Mouse (Mus musculus) neural tube, embryonic 10.5 days (tissue): Measurements from ENCODE around the gene Pard6a.

ENCODE experiments used
- DNase-seq: peaks from one replicate; pipeline ENCODE4 v3.0.0-alpha.2; 2017; ENCODE audit warnings: low spot score; ENCODE audit errors: extremely low spot score

The Pard6a gene

GRCm38 (mm10) chr8:105700966-105701824 is at the start of gene Pard6a, which contains the start of gene Acd:
Gene Pard6a (plus strand): TSS chr8:105701148.
Gene Acd (minus strand): TSS chr8:105701102.
- peak; percentile 98 for DNase-seq

GRCm38 (mm10) chr8:105657641-105658040 is 43.3 kb upstream of the Pard6a start:
- no peak for DNase-seq

GRCm38 (mm10) chr8:105661167-105661566 is 39.8 kb upstream of the Pard6a start:
- no peak for DNase-seq

GRCm38 (mm10) chr8:105677891-105678290 is 23.1 kb upstream of the Pard6a start:
- DNase-seq: no peak

GRCm38 (mm10) chr8:105685325-105685724 is 15.6 kb upstream of the Pard6a start:
- DNase-seq: no peak

- peak; percentile 54 for DNase-seq
Measured at GRCm38 (mm10) chr8:105685796-105686308, 15.1 kb upstream of the Pard6a start, which contains the start of gene Carmil2. Gene Carmil2 (plus strand): TSS chr8:105686274.

- no peak for DNase-seq
Measured at GRCm38 (mm10) chr8:105686551-105686950, 14.4 kb upstream of the Pard6a start.

GRCm38 (mm10) chr8:105687512-105687911 is 13.4 kb upstream of the Pard6a start:
- no peak for DNase-seq

GRCm38 (mm10) chr8:105688242-105688752 is 12.7 kb upstream of the Pard6a start:
- no peak for DNase-seq

- DNase-seq: no peak
Measured at GRCm38 (mm10) chr8:105689256-105689982, 11.5 kb upstream of the Pard6a start.

- DNase-seq: no peak
Measured at GRCm38 (mm10) chr8:105689983-105690360, 11.0 kb upstream of the Pard6a start.

- DNase-seq: no peak
Measured at GRCm38 (mm10) chr8:105690978-105691377, 10.0 kb upstream of the Pard6a start.

- no peak for DNase-seq
Measured at GRCm38 (mm10) chr8:105692449-105693182, 8.3 kb upstream of the Pard6a start.

- peak; percentile 78 for DNase-seq
Measured at GRCm38 (mm10) chr8:105693648-105694047, 7.3 kb upstream of the Pard6a start.

GRCm38 (mm10) chr8:105694051-105694799 is 6.7 kb upstream of the Pard6a start:
- DNase-seq: no peak

- no peak for DNase-seq
Measured at GRCm38 (mm10) chr8:105695080-105695780, 5.7 kb upstream of the Pard6a start.

- DNase-seq: no peak
Measured at GRCm38 (mm10) chr8:105697196-105697780, 3.7 kb upstream of the Pard6a start.

- no peak for DNase-seq
Measured at GRCm38 (mm10) chr8:105698734-105699133, 2.2 kb upstream of the Pard6a start.

GRCm38 (mm10) chr8:105699488-105700215 is 1.3 kb upstream of the Pard6a start:
- DNase-seq: no peak
